Mouse (Mus musculus): ENCODE data around the gene Dlg4.
A peak's percentile ranks its signal among the peaks of the same experiment; 100 is the strongest.

Gene Dlg4

DNA sequence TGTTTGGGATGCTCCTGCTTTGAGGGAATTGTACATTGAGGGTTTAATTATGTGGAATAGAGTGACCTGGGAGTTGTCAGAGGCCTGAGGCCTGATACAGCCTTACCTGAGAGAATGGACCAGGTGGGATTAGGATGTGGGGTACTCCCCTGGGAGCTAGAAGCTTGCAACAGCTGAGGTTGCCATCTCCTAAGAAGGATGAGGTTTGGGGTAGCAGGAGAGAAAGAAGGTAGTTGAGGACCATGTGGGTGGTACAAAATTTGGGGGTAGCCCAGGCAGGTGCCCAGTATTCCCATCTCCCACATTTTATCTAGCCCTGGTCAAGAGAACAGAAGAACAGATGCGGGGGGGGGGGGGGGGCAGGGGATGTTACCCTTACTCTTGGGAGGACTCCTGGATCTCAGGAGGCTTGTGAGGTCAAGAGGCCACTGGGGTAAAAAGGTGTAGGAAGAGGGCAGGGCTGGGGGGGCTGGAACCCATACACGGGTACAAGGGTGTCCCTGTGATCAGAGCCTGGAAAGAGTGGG, 2.8 kb downstream of the Dlg4 start:
- DNase-seq (ENCODE audit: low spot score), result no peak

DNA sequence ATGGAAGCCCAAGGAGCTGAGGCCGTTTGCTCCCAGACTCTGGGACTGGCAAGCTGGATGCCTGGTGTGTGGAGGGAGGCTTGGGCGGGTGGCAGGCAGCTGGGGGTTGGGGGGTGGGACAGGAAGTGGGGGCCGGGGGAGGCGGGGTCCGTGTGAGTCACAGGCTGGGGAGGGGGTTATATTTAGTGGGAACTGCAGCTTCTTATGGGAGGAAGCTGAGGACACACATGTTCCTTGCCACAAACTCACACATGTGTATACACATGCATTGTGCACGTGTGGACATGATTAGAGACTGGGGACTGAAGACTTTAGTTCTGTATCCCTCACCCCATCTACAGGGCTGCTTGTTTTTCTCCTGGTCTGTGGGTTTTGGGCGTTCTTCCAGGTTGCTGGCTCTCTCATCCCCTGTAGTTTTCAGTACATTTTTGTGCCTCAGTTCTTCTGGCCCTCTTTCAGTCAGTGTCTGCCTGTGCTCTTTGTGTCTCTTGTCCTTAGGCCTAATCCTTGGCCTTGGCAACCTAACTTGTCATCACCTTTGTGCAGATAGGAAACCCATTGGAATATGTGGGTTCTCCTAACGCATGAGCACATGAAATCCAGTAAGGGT, 3.4 kb downstream of the Dlg4 start:
- no peak for DNase-seq (ENCODE audit: low spot score)

DNA sequence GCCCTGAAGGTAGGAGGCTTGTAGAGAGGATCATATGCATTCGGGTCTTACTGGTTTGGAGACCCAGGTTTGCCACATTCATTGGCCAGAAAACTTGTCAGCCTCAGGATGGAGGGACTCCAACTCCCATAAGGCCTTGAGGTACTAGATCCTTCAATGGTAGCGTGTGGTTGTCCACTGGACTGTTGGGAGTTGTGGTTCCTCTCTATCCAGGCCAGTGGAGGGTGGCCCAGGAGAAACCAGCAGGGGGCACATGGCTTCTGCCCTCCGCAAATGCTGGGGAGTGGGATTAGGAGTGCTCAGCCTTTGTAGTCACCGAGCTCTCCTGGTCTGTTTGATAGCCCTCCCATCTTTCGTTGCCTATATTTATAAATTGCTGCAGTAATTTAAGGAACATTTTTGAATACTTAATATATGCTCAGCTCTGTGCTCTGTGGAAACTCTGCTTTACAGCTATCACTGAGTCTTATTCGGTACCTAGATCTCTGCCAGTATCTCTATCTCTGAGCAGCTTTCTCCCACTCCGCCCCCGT, 4.1 kb downstream of the Dlg4 start:
- peak; percentile 66 for DNase-seq (ENCODE audit: low spot score)

DNA sequence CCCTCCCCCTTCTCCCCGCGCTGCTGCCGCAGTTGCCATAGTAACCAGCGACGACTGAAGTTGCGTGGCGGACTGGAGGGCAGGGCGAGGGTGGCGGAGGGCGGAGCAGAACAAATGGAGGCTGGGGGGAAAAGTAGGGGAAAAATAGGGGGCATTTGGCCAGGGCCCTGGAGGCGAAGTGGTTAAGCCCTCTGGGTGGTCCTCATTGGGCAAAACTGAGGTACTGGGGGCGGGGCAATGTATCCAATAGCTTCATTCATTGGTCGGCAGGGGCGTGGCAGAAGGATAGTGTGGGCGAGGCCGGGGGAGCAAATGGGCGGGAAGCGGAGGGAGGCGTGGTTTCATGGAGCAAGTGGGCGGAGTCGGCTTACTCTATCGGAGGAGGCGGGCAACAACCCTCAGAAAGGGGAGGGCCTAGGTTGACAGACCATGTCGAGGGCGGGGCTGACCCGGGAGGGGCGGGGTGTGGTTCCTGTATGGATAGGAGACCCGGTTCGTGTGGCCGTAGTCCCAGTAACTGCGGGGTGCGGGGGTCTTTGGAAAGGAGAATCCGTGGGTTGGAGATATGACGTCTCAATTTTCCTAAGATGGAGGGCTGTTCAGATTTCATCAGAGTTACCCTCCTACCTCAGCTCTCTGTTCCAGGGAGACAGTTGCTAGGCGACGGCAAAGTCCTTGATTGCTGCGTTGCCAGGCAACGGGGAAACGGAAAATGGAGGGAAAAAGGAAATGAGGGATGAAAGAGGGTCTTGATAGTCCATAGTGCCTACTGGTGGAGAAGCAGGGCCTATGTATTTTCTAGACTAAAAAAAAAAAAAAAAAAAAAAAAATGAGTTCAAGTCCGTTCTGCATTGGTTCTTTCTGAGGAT, 4.8 kb downstream of the Dlg4 start:
- DNase-seq (ENCODE audit: low spot score), result peak; percentile 94

DNA sequence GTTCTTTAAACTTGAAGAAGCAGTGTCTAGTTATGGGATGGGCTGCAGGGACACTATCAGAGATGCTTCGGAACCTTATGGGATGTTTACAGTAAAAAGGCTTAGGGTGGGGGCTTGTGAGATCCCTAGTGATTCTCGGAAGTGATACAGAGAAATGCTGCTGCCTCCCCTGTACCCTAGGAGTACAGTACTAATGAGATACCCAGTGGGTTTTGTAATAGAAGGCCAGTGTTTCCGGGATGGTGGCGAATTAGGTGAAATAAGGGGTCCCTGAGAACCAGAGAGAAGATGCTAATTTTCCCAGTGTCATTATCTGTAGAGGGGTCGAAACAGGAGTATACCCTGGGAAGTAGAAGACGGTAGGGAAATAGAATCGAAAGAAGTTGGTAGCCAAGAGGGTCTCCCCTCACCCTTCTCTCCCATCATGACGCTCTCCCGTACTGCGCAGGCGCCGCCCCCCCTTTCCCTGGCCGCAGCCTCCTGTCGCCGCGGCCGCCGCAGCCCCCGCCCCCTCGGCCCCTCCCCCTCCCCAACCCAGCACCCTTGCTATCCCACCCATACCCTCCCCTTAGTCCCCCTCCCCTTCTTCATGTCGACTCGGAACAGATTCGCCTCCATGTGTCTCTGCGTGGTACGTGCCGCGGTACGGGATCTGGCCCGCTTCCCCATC, 6.9 kb downstream of the Dlg4 start:
- no peak for DNase-seq (ENCODE audit: low spot score)

DNA sequence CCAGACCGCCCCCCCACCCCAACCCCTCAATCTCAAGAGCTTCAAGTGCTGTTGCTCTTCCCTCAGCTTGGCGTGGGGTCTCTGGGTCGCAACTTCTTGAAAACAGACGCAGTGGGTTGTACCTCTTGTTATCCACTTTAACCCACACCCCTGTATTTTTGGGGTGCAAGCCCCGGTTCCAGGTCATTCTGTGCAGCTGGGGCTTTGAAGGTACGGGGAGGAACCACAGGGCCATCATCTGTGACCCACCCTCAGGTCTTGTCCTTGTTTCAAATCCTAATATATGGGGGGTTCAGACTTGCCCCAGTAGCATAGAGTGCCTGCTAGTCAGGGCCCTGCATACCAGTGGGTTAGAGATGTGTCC, 7.4 kb downstream of the Dlg4 start:
- DNase-seq (ENCODE audit: low spot score), result no peak

DNA sequence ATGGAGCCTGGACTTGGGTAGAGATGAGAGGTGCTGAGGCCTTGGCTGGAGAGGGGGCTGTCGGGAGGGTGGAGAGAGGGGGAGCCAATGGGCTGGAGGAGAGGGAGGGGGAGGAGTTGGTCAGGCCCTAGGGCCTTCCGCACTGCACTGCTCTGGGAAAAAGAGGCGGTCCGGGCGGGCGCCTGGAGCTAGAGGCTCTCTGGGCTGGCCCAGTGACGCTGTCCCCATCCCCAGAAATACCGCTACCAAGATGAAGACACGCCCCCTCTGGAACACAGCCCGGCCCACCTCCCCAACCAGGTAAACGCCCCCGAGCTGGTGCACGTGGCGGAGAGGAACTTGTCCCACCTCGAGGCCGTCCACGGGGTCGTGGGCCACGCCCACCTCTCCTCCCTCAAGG, 9.9 kb downstream of the Dlg4 start:
- no peak for DNase-seq (ENCODE audit: low spot score)

DNA sequence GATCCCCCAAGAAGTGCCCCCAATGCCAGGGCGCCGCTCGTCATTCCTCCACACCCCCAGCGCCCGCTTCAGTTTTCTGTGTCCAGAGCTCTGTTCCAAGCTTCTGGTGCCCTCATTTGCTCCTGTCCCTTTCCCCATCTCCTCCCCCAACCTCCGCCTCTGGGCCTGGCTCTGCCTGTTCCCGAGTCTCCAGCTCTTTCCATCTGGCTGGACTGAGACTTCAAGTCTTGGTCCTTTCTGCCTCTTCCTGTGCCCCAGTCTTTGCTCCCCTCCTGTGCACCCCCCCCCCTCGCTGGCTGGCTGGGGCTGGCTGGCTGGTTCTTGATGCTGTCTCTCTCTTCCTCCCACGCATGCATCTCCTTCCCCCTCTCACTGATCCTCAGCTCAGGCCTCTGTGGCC, 10.7 kb downstream of the Dlg4 start:
- DNase-seq (ENCODE audit: low spot score), result no peak

DNA sequence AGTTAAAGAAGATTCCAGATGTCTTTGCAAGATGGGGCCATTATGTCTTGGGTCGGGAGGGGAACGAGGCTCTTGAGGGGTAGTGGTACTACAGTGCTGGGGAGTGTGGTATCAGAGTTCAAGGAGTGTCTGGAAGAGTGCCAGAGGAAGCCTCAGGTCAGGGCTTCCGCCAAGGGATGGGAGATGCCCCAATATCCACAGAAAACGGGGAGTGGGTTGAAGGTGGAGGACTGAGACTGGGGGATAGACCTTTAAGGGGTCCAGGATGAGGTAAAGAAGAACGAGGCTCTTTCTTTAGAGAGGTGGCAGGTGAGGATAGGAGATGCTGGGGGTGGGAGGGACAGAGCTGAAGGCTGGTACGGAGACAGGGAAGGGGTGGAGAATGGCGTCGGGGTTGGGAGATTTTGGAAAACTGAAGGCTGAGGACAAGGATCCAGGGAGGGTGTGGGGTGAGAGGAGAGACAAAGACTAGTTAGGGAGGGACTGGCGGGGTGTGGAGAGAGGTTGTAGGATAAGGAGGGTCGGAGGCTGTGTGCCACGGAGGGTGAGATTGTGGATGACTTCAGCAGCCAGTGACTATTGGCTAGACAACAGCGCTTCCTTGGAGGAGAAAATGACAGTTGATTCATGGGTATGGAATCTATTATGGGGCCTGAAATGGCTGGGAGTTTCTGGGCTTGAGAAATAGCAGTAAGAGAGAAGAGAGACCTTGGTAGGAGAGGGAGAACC, 11.8 kb downstream of the Dlg4 start:
- no peak for DNase-seq (ENCODE audit: low spot score)

DNA sequence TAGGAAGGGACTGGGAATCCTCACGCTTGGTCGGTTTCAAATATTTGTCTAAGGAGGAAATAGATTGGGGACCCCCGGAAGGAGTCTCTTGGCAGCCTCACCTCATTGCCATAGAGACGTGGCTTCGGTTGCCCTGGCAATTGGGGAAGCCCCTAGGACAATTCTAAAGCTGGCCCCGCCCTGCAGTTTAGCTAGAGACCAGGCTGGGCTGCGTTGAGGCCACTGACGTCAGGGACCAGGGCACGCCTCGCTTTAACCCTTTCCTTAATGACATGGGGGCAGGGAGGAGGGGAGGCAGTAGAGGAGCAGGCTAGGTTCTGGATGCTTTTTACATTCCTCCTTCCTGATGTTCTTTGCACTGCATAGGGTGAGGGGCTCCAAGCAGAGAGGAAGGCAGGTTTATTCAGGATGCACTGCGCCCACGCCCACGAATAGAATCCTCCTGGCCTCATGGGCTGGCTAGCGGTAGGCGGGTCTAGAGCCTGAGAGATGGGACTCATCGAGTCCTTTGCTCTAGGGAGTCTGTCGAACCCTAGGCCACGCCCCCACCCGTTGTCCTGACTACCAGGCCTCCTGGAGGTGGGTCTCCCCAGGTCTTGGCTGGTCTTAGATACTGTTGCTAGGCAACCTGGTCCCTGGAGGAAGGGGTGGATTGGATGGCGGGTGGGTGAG, 12.5 kb downstream of the Dlg4 start:
- DNase-seq (ENCODE audit: low spot score), result peak; percentile 57

DNA sequence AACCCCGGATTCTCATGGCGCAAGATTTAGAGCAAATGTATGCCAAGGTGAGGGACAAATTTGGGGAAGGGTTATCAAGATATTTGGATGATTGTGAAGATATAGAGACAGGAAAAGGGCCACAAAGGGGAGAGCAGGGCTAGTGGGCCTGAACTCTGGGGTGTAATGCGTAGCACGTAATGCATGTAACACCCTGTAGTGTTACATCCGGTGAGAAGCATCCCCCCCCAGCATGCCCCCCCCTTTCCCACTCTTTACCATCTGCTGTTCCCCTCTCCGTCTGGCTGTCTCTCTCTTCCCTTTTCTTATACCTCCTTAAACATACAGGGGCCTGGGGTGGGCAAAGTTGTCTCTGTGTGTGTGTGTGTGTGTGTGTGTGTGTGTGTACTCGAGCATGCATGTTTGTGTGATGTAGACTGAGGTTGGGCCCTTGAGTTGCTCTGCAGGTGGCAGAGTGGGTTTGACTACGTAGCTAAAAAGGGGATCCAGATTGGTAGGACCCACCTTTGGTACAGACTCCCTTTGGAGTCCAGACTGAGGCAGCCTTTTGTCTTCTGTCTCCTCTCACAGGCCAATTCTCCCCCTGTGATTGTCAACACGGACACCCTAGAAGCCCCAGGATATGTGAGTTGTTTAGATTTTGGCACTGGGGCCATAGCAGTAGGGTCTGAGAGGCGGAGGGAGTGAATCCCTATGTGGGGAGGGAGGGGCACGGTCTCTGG, 13.2 kb downstream of the Dlg4 start:
- no peak for DNase-seq (ENCODE audit: low spot score)

DNA sequence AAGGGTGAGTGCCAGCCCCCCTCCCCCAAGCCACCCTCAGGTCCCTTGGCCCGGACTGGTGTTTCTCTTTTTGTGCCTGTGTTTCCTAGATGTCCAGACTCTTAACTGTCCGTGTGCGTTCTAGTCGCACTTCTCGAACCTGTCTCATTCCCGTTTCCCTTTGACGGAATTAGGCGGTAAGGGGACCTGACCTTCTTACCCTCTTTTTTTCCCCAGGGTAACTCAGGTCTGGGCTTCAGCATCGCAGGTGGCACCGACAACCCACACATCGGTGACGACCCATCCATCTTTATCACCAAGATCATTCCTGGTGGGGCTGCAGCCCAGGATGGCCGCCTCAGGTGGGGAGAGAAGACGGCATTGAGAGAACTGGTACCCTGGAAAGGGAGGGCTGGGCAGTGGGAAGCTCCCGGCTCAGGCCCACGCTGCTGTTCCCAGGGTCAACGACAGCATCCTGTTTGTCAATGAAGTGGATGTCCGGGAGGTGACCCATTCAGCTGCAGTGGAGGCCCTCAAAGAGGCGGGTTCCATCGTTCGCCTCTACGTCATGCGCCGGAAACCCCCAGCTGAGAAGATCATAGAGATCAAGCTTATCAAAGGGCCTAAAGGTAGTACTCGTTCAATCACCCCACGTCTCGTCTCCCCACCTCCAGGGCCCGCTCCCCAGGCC, 14.0 kb downstream of the Dlg4 start:
- no peak for DNase-seq (ENCODE audit: low spot score)

DNA sequence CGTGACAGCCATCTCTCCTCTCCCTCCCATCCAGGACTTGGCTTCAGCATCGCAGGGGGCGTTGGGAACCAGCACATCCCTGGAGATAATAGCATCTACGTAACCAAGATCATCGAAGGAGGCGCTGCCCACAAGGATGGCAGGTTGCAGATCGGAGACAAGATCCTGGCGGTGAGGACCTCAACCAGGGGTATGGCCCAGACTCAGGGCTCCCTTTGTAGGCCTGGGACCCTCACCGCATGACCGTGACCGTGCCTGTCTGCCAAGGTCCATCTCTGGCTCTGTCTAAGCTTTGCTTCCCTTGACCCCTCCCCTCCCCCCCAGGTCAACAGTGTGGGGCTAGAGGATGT, 14.6 kb downstream of the Dlg4 start:
- DNase-seq (ENCODE audit: low spot score), result no peak

DNA sequence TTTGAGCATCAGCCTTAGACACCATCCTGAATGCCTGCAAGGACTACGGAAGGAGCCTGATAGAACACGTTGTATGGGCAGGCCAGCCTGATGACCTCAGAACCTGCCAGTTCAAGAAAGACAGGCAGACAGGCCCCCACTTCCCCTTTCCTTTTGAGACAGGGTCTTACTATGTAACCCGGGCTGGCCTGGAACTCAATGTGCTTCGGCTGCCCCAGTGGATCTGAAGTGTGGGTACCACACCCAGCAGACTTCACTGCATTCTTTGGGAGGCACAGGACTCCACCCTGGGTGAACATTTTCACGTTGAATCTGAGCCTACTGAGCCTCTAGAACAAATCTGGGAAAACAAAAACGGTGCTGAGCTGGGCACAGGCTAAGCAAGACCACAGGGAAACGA, 21.4 kb downstream of the Dlg4 start:
- no peak for DNase-seq (ENCODE audit: low spot score)

DNA sequence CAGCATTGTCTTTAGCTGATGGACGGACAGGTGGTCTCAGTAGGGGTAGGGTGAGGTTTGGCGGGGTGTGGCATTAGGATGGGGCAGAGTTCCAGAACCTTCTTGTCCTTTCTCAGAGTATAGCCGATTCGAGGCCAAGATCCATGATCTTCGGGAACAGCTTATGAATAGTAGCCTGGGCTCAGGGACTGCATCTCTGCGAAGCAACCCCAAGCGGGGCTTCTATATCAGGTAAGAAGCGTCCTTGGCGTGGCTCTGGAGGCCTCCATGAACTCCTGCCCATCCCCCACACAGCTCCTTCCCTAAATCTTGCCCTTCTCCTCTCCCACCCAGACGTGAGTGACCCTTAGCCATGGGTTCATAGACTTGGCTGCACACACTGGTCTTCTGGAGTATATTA, 22.9 kb downstream of the Dlg4 start:
- DNase-seq (ENCODE audit: low spot score), result no peak

DNA sequence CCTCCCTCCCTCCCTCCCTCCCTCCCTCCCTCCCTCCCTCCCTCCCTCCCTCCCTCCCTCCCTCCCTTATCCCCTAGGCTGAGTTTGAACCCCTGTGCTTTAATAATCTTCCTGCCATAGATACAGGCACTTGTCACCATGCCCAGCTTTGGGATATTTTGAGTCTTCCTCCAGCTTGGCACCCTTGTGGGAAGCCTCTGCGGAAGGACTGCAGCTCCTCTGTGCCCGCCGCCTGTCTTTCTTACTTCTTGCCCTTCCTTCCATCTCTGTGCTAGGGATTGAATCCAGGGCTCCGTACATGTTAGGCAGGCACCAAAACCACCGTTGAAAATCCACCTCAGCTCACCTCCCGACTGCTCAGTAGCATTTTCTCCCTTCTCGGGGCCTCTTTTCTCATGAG, 23.4 kb downstream of the Dlg4 start:
- no peak for DNase-seq (ENCODE audit: low spot score)

DNA sequence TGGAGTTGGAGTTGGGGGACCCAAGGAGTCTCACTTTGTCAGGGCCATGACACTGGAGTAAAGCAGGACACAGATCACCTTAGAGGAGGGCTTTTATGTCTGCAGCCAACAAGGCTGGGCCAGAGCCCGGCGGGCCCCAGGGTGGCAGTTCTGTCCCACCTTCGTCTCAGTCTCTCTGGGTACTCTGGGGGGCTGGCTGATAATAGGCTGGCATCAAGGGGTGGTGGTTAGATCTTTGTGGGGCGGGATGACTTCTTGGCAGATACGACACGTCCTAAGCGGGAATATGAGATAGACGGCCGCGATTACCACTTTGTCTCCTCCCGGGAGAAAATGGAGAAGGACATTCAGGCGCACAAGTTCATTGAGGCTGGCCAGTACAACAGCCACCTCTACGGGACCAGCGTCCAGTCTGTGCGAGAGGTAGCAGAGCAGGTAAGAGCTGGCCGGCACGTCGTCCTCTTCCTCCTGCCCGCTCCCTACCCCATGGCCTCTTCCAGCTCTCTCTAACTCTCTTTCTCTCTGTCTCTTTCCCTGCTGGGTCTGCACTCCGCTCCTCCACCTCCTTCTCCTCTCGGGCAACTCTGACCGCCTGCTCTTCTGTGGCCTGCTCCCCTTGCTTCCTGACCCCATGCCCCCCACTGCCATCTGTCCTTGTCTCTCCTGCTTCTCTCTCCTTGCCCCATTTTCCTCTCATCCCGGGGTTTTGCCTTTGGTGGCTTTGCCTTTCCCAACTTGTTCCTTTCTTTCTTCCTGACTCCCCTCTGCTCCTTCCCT, 25.8 kb downstream of the Dlg4 start:
- DNase-seq (ENCODE audit: low spot score), result no peak

DNA sequence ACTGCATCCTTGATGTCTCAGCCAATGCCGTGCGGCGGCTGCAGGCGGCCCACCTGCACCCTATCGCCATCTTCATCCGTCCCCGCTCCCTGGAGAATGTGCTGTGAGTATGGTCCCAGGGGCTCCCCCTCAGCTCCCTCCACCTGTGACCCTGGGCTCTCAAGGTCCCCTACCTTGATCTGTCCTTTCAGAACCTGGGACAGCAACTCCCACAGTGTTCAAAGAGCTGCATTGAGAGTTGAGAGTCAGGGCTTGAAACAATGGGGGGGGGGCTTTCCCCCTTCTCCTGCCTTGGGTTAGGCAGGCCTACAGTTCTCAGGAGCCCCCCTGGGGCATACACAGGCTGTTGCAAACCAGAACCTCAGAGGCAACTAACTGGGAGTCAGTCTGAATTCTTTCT, 26.9 kb downstream of the Dlg4 start:
- DNase-seq (ENCODE audit: low spot score), result no peak

DNA sequence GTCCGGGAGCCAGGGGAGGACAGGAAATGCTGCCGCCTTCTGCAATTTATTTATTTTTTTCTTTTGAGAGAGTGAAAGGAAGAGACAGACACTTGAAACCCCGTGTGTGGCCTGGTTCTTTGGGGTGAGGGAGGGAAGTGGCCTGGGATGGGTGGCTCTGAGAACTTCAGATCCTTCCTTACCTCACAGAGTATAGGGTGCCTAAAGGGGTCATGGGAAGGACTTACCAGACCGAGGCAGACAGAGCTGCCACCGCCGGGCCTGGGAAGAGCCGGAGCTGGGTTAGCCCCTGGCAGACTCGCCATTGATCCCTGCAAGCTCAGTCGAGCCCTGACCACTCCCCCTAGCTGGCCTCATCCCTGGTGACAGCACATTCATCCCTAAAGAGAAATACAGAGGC, 28.7 kb downstream of the Dlg4 start:
- no peak for DNase-seq (ENCODE audit: low spot score)

DNA sequence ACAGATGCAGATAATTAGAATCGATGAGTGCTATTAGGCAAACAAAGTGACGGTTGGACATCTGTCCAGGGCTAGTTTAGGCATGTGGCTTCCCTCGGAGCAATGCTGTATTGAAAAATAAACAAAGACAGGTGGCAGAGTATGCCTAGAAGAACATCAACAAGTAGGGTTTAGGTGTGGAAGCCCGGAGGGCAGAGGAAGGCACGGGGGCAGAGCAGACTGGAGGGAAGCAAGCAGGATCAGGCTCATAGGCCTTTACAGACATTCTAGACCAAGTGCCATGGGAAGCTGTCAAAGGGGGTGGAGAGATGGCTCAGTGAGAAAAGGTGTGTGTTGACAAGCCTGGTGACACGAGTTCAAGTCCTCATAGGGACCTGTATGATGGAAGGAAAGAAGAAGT, 32.6 kb downstream of the Dlg4 start:
- no peak for DNase-seq (ENCODE audit: low spot score)
